Mouse (Mus musculus) right cerebral cortex, postnatal 4 days (tissue): ENCODE data around the gene Park7.

Experiments used
- DNase-seq: peaks from one replicate; pipeline ENCODE4 v3.0.0-alpha.2; 2022

Gene Park7

DNA sequence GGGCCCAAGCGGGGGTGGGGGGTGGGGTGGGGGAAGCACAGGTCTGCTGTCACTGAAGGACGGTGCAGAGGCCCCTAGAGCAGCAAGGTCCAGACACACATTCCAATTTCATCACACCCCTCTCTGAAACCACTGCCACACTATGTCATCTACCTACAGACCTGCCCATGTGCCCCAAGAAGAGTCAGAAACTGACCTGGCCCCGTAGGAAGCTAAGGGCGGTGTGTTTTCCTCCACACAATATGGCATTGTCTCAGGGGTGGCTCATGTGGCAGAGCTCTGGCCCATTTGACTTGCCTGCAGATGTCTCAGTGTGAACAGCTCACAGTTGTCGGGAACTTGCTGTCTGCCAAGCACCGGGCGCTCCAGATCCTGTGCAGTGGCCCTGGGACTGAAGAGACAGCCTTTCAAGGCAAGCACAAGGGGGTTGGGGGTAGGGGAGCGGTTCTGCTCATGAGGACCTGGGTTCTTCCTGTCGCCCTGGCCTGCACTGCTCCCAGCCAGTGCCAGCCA, 42.0 kb downstream of the Park7 start:
- no peak for DNase-seq

DNA sequence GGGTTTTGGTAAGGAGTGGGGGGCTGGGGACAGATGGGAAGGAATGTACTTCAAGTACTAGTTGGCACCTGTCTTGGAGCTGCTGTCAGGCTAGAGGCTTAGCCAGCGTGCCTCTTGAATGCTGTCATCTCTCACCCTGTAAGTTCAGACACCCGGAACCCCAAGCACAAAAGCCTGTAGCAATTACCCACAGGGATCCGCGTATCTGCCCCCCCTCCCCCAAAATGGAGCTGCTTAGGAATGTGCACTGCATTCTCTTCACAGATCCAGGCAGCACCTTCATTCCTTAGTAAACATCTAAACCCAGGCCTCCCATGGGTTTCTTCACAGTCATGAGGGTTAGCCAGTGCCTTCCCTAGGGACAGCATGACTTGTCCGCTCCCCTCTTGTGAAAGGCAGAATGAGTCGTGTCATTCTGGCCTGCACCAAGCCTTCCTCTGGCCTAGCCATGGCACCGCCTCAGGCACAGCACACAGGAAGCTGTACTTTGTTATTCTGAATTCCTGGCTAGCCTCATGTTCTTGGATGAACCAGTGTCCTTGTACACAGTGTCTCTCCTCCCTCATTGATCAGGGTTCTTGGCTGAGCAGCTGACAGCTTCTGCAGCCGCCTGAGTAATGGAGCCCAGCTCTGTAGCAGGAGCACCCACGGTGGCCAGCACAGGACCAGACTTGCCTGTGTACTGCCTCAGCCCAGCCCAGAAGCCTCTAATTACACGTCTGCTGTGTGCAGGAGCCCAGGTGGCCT, 42.7 kb downstream of the Park7 start:
- no peak for DNase-seq

DNA sequence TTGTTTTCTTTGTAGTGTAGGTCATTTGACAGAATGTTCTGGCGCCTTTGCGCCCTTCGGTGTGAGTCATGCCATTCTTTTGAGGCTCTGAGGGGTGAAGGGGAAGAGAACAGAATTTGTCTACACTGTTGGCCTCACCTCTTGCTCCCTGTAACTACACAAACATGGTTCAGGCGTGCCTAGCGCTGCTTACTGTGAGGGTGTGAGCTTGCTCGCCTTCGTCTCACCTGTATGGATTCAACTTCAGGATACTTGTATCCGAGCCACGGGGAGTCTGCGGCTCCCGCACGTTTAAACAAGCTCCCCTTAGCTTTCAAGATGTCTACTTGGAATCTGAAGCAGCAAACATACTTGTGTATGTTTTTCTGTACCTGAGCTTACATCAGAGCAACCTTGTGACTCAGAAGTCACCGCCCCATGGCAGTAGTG, 43.3 kb downstream of the Park7 start:
- DNase-seq, result no peak

DNA sequence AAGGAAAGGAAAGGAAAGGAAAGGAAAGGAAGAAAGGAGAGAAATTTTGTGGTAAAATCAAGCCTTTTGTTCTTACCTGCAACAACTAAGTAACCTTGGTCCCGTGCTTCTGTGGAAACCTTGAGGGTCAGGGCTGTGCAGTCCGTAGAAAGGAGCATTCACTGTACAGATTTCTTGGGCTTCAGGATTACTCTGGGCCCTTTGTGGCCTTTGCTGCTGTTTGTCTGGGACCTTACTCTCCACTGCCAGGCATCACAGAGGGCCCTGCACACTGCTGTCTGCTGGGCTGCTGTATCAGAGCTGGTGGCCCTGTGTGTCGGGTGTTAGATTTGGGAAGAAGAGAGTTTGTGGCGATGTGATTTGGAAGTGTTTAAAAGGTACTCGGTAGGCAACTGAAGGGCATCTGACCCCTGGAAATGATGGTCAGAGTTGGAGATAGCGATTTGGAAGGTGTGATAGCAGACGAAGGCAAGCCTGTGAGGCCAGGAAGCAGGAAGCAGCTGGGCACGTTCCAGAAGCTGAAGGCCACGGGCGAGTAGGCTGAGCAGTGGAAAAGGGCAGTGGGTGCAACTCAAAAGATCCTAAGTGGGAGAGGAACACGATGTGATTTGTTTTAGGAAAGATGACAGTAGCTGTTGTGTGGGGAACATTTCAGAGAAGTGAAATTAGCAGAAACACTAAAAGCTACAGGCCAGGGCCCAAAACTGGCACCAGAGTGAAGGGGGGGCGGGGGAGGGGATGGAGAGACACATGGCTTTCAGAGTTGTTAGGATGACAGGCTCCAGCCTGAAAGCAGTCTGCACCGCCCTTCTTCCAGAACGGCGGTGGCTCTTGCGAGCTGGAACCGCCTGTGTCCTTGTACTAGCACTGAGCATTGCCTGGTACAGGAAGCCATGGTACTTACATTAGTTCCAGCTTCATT, 44.7 kb downstream of the Park7 start:
- DNase-seq, result no peak

DNA sequence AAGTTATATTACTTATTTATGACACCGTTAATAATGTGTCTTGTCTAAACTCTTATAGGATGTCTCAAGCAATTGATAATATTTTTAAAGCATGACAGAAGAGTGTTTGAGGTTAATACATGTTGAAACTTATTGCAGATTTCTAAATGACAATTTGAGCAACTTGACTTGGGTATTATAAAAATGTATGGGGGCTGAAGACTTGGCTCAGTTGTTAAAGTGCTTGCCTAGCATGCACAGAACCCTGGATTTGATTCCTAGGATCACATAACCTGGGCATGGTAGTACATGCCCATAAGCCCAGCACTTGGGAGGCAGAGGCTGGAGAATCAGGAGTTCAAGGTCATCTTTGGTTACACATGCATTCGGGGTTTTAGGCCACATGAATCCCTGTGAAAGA, 45.4 kb downstream of the Park7 start:
- no peak for DNase-seq

DNA sequence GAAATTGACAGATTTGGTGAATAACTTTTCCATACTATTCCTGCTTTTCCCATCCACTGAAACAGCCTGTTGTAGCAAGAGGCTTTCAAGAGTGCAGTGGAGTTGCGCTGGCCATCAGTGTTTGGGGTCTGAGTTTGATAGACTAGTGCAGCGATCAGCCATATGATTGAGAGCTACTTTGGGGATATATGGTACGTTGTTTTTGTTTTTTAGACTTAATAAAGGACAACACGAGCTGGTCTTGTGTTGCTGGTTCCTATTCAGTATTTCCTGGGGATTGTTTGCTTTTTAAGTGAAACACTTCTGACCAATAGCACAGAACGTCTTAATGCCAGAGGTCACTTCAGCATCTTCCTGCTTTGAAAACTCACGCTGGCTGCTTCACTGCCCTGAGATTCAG, 46.1 kb downstream of the Park7 start:
- DNase-seq, result no peak

DNA sequence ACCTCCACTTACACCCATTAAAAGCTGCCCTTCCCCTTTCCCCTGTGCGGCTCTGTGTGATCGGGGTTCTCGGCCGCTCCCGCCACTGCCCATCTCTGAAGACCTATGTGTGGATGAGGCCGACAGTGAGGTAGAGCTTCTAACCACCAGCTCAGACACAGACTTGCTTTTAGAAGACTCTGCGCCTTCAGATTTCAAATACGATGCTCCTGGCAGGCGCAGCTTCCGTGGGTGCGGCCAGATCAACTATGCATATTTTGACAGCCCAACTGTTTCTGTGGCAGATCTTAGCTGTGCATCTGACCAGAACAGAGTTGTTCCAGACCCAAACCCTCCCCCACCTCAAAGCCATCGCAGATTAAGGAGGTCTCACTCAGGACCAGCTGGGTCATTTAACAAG, 47.7 kb downstream of the Park7 start:
- DNase-seq, result no peak

DNA sequence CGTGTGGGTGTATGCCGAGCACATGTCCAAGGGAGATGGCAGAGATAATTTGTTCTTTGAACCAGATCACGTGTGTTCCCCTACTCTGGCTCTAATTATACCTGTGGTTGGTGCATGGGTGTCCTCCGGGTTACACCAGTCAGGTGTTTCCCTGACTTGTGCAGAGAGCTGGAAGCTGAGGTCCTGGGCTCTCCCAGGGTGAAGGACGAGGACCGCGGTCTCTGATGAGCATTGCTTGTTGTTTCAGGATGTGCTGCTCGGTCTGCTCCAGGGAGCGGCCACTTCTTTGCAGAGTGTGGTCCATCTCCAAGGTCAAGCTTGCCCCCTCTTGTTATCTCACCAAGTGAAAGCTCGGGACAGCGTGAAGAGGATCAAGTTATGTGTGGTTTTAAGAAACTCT, 48.2 kb downstream of the Park7 start:
- DNase-seq, result no peak

DNA sequence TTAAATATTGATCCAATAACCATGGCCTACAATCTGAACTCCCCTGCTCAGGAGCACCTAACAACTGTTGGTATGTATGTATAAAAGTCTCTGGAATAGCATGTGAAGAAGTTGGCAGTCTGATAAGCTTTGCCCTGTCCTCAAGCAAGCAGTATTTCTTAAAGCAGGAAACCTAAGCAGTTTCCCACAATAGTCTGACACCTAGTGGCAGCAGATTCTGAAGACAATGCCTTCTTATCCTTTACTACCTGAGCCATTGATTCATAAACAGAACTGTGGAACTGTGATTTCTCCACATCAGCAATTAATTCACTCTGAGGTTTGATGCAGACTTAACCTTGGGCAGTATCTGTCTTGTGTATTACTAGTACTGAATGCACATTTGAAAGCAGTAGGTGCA, 48.9 kb downstream of the Park7 start:
- DNase-seq, result no peak

DNA sequence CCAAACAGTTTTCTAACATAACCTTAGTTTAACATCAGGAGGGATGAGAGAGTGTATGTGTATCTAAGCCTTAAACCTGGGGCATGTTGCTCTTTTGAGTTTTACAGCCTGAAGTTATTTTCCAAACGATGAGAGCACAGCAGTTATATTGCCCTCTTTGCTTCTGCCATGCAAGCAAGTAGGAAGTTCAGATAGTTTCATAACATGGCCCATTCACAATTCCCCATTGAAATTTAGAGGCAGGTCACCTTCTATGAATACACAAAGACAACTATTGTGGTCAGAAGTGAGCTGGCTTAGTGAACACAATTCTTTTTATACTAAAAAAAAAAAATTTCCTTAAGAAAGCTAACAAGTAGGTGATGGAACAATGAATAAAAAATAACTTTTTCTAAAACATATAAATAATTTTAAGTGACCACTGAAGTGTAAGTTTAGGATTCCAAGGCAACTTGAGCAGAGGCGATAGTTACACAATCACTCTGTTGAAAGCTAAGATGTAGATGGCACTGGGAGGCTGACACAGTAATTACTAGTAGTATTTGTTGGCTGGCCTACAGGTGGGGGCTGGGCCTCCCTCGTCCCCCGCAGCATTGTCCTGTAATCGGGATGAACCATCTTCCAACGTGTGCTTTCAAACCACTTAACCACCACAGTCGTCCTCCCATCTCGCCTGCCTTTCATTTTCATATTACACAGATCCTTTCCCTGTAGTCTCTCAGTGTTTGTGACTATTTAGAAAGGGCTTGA, 51.4 kb downstream of the Park7 start:
- DNase-seq, result no peak

DNA sequence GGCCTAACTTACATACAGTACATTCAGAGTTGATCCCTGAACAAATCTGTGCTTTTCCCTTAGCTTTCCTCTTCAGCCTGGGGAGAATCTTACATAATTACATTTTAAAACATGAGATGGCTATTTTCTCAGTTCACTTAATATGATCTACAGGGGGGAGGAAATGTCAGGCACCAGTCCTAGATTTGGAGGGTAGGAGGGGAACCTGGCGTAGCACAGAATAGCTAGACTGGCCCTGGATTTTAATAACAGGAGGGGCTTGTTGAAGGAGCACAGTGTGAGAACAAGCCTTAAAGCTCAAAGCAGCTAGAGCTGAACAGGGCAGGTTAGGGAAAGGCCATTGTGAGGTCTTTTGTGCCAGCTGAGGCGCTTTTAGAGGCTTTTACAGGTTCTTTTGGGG, 53.1 kb downstream of the Park7 start:
- DNase-seq, result no peak

DNA sequence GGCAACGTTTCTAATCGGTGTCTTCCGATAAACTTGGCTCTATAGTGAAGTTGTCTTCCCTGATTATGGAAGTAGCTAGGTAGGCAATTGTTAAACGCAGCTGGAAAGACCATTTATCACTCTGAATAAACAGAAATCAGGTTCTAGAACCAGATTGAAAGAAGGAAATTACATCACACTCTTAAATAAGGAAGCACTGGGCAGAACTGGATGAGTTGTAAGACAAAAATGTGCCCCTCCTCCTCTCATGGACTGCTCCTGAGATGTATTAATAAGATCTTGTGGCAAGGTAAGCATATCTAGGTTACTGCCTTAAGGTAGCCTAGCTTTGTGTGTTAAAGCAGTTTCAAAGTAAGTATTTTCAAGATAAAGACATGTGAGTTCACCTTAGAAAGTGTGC, 53.7 kb downstream of the Park7 start:
- no peak for DNase-seq

DNA sequence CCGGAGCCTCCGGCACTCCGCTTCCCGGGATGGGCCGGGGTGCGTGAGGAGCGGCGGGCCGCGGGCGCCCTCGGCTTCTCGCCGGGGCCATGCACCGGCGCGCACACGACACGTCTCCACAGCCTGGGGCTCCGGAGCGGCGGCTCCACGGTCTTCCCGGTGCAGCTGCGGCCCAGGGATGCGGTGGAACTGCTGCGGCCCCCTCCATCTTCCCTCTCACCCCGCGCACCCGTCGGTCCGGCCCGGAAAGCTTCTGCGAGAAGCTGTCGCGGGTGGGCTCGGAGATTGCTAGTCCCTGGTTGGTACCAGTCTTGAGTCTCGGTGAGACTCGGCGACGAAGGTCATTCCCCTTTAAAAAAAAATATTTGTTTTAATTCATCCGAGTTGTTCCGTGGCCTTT, 58.9 kb downstream of the Park7 start:
- no peak for DNase-seq

DNA sequence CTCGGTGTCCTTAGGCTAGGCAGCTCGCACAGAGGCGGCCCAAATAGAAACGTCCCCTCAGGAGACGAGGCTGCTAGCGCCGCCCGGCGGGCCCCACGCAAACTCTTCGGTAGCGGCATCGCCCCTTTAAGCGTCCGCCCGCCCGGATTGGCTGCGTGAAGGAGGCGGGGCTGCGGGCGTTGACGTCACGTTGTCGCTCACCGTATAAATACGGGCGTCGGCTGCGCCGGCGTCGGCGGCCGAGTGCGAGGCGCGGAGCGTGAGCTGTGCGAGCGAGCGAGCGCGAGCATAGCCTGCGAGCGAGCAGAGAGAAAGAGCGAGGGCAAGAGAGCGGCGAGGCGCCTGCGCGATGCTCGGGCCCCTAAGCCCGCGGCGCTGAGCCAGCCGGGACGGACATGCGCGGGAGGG, 59.4 kb downstream of the Park7 start:
- peak; percentile 97 for DNase-seq

DNA sequence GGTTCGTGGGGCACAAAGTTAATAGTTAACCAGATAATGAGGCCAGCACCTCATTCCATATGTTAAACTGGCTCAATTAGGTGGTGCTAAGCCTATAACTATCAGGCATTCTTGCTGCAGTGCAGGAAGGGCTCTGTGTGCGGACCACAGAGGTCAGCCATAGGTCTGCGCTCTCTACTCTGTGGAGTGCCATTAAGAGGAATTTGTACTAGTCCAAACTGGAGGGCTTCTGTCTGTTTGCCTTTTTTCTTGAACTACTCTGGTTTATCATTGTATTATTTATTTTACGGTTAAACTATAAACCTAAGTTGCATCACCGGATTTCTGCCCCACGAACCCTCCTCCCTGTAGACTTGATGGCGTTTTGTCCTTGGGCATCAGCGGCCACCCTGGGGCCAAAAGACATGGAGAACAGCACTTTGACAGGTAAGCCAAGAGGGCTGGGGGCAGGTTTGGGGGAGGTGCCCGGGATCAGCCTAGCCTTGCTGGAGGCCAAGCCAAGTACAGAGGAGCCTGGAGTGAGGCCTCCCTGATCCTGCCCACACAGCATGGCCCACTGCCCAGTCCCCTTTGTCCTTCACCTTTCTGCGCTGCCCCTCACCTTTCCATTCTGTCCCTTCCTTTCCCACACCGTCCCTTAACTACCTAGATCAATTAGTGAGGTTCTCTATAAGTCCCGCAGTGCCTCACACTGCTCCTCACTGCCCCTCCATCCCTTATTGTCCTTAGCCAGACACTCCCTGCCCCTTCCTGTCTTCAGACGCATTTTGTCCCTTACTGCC, 60.4 kb downstream of the Park7 start, which contains the start of gene Errfi1:
Errfi1 (plus strand) TSS at position 240 of the 782 bp plus-strand sequence.
- DNase-seq, result no peak

DNA sequence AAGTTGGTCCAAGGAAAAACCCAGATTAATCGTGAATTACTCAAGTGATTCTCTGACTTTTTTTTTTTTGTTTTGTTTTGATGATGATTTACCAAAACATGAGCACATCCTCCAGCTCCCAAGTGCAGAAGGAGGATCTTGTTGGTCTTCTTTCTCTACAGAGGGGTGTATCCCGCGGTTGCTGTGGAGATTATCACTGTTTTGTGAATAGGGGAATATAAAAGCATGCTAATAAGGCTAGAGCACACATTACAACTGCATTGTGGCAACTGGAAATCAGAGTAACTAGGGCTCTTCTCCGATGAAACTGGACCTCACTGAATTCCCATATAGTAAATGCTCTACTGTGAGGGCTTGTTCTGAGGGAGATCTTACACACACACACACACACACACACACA, 61.8 kb downstream of the Park7 start:
- no peak for DNase-seq

DNA sequence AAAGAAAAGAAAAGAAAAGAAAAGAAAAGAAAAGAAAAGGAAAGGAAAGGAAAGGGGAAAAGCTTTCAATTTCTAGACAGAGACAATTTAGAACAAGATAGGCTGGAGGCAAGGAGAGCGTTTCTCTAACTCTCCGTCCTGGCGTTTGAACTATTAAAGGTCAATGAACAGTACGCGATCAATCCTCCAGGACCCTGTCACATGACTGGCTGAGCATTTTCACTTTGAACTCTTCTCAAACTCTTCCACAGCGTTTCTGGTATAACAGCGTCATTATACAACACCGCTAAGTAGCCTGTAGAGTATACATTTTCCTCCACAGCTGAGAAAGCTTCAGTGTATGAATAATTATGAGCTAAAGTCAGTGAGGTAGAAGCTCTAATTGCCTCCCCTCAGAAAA, 62.2 kb downstream of the Park7 start:
- no peak for DNase-seq

DNA sequence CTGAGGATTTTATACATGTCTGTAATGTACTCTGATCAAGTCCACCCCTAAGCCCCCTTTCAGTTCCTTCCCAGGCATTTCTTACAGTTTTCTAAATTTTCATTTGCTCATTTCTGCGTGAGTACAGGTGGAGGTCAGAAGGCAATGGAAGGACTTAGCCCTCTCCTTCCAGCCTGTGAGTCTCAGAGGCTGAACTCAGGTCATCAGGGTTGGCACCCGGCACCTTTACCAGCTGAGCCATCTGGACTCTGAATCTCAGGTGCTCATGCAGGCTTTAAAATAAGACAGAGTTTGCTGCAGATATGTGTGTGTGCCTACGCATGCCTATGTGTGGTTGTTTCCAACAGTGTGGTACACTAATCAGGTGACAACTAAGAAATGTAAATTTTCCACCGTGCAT, 63.3 kb downstream of the Park7 start:
- no peak for DNase-seq

DNA sequence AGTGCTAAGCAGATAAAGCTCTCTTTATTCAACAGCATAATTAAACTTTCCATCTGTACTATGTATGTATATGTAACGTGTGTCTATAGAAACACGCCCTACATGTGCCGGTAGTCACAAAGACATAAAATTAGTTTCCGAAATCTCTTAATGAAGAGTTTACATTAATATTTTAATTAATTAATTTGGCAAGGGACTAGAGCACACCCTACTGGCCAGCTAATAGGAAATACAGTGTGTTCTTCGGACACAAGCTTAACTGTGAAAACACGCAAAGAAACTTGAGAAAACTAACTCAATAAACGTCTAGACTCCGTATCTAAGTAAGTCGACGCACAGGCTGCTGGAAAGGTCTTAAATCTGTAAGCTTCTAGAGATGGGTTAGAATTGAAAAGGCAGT, 64.3 kb downstream of the Park7 start:
- DNase-seq, result no peak
